Comparison of ENCODE assay signal across 11 mouse cellular contexts in genomic region chr12:80574318-80574717, GRCm38 (mm10). TPM values are rescaled to one million over a fixed set of nuclear protein-coding genes. Genes with fewer than 3 reads are reported as not detected.
DNase-seq lines count a peak whose midpoint lies in the region; ATAC-seq lines count a peak whose summit lies in the region.
"Had no signal": no experiment of that assay in that cellular context is flagged by ENCODE, and none has a peak within 500 bp of the region (broad histone marks: within the 10 kb centered on the region; RNA-seq: fewer than 3 reads in every experiment).

No protein-coding gene starts in this region.

- no peak overlapping the region for H3K4me3 ChIP-seq in lung, embryonic 15.5 days
- no peak overlapping the region for H3K4me3 ChIP-seq in heart, embryonic 12.5 days
- no peak overlapping the region for H3K4me3 ChIP-seq in hindbrain, embryonic 15.5 days
- H3K4me3 ChIP-seq in stomach, embryonic 15.5 days (replicated peaks): no peak overlapping the region
- H3K4me3 ChIP-seq: embryonic facial prominence, embryonic 12.5 days had no signal

- H3K9me3 ChIP-seq in lung, embryonic 15.5 days: no peaks in the 10 kb centered on the region
- no peaks in the 10 kb centered on the region for H3K9me3 ChIP-seq in heart, embryonic 12.5 days (replicated peaks)
- H3K9me3 ChIP-seq in hindbrain, embryonic 15.5 days: no peaks in the 10 kb centered on the region
- H3K9me3 ChIP-seq in stomach, embryonic 15.5 days: no peaks in the 10 kb centered on the region
- H3K9me3 ChIP-seq: embryonic facial prominence, embryonic 12.5 days had no signal

- H3K9ac ChIP-seq in lung, embryonic 15.5 days: no peak overlapping the region
- H3K9ac ChIP-seq in heart, embryonic 12.5 days: no peak overlapping the region
- no peak overlapping the region for H3K9ac ChIP-seq in hindbrain, embryonic 15.5 days
- no peak overlapping the region for H3K9ac ChIP-seq in stomach, embryonic 15.5 days
- H3K9ac ChIP-seq: embryonic facial prominence, embryonic 12.5 days had no signal

- 81% methylated on average over 4 of the region's 4 CpGs for WGBS in lung, embryonic 15.5 days
- 57% methylated on average over 4 of the region's 4 CpGs for WGBS in heart, embryonic 12.5 days
- WGBS in hindbrain, embryonic 15.5 days: 79% methylated on average over 4 of the region's 4 CpGs
- 75% methylated on average over 4 of the region's 4 CpGs for WGBS in stomach, embryonic 15.5 days

- 0 out of 2 replicates have a peak overlapping the region, but pooled peaks have one; percentile 13 for H3K27ac ChIP-seq in lung, embryonic 15.5 days
- peak overlapping the region; percentile 63; the same call in 1 of the 2 replicates for H3K27ac ChIP-seq in heart, embryonic 12.5 days (ENCODE audit: poor library complexity, severe bottlenecking)
- H3K27ac ChIP-seq in hindbrain, embryonic 15.5 days (replicated peaks): peak overlapping the region; percentile 77
- peak overlapping the region; percentile 69; the same call in 1 of the 2 replicates for H3K27ac ChIP-seq in stomach, embryonic 15.5 days
- H3K27ac ChIP-seq: embryonic facial prominence, embryonic 12.5 days had no signal

- no peaks in the 10 kb centered on the region for H3K36me3 ChIP-seq in lung, embryonic 15.5 days
- H3K36me3 ChIP-seq in heart, embryonic 12.5 days: no peaks in the 10 kb centered on the region
- H3K36me3 ChIP-seq in hindbrain, embryonic 15.5 days: peaks cover 4% of the 10 kb centered on the region; the same call in 1 of the 2 replicates
- no peaks in the 10 kb centered on the region for H3K36me3 ChIP-seq in stomach, embryonic 15.5 days
- H3K36me3 ChIP-seq: embryonic facial prominence, embryonic 12.5 days had no signal

- H3K4me2 ChIP-seq in lung, embryonic 15.5 days: no peak overlapping the region
- peak overlapping the region; percentile 61 for H3K4me2 ChIP-seq in heart, embryonic 12.5 days
- H3K4me2 ChIP-seq in hindbrain, embryonic 15.5 days: no peak overlapping the region
- H3K4me2 ChIP-seq in stomach, embryonic 15.5 days: no peak overlapping the region

- H3K27me3 ChIP-seq in lung, embryonic 15.5 days: no peaks in the 10 kb centered on the region
- no peaks in the 10 kb centered on the region for H3K27me3 ChIP-seq in heart, embryonic 12.5 days (replicated peaks)
- no peaks in the 10 kb centered on the region for H3K27me3 ChIP-seq in hindbrain, embryonic 15.5 days
- no peaks in the 10 kb centered on the region for H3K27me3 ChIP-seq in stomach, embryonic 15.5 days (replicated peaks)
- H3K27me3 ChIP-seq: embryonic facial prominence, embryonic 12.5 days had no signal

- ATAC-seq in lung, embryonic 15.5 days (ENCODE audit: borderline replicate concordance, extremely low read depth, low FRiP score, low TSS enrichment): no peak; the same call in 1 of the 2 replicates
- no peak for ATAC-seq in heart, embryonic 12.5 days (ENCODE audit: insufficient number of reproducible peaks, low FRiP score)
- ATAC-seq in hindbrain, embryonic 15.5 days (ENCODE audit: low FRiP score, low read depth): no peak
- no peak for ATAC-seq in stomach, embryonic 15.5 days (ENCODE audit: insufficient read depth, low FRiP score, low read depth)

- peaks cover 3% of the 10 kb centered on the region; the same call in 1 of the 2 replicates for H3K4me1 ChIP-seq in lung, embryonic 15.5 days
- peaks cover 22% of the 10 kb centered on the region for H3K4me1 ChIP-seq in heart, embryonic 12.5 days (replicated peaks)
- H3K4me1 ChIP-seq in hindbrain, embryonic 15.5 days (replicated peaks): peaks cover 20% of the 10 kb centered on the region
- H3K4me1 ChIP-seq in stomach, embryonic 15.5 days: peaks cover 13% of the 10 kb centered on the region; the same call in 1 of the 2 replicates
- H3K4me1 ChIP-seq: embryonic facial prominence, embryonic 12.5 days had no signal

- no peak for DNase-seq in lung, postnatal 14 days
- no peak for DNase-seq in left cerebral cortex, adult 8-10 months (ENCODE audit: low spot score in 2 of 2)
- DNase-seq in spleen, postnatal 14 days (ENCODE audit: low spot score in 2 of 2): no peak
- DNase-seq: gastrocnemius, postnatal 10 days; lung, adult 18-20 months; thymus, postnatal 14 days had no signal

RNA-seq across cellular contexts. Expression of gene Galnt16, which starts 56.2 kb away (rescaled TPM):
- 12.3 TPM in 2 replicates for polyA plus RNA-seq in lung, embryonic 15.5 days (2015; fragmentation: Nextera tagmentation; extraction: Ambion mirVana)
- polyA plus RNA-seq in heart, embryonic 12.5 days (2016; fragmentation: Nextera tagmentation; extraction: Ambion mirVana): 2.1 and 2.2 TPM in 2 replicates
- polyA plus RNA-seq in hindbrain, embryonic 15.5 days (2015; fragmentation: Nextera tagmentation; extraction: Ambion mirVana): 31.3 and 34.1 TPM in 2 replicates
- polyA plus RNA-seq in stomach, embryonic 15.5 days (2015; fragmentation: Nextera tagmentation; extraction: Ambion mirVana): 13.6 and 14.3 TPM in 2 replicates
- 100 to 1,000 TPM in 1 of 4 experiments, 10 to 100 TPM in 3; 94.5 to 107 (median 97.9) TPM for total RNA-seq in left cerebral cortex, adult 8-10 months (2022)

Comparison
In these comparisons a context has a peak if more than half of its experiments do, and no peak if none do; other contexts are left out.
1. H3K27ac ChIP-seq: peak in every context shown above with its lines; median percentile 77 in hindbrain, embryonic 15.5 days; 69 in stomach, embryonic 15.5 days; 63 in heart, embryonic 12.5 days; 13 in lung, embryonic 15.5 days.